Mouse (Mus musculus) G1E (cell line): ENCODE measurements around the gene Sytl5.

ENCODE experiments used
- CTCF ChIP-seq: IDR thresholded peaks from 2 replicates; pipeline ENCODE4 v1.5.1; 2012; ENCODE audit warnings: low read depth, low read length, inconsistent platforms, mixed read lengths
- GATA1 ChIP-seq: IDR thresholded peaks from 2 replicates; pipeline ENCODE4 v1.6.1; 2012; ENCODE audit warnings: borderline replicate concordance, low read length, inconsistent platforms, mixed read lengths
- POLR2AphosphoS5 ChIP-seq: IDR thresholded peaks from 2 replicates; pipeline ENCODE4 v1.6.1; 2012; ENCODE audit warnings: low read depth, low read length, inconsistent platforms; ENCODE audit not compliant: insufficient replicate concordance
- TAL1 ChIP-seq: conservative IDR thresholded peaks from 2 replicates; pipeline ENCODE4 v1.6.1; 2012; ENCODE audit warnings: low read depth, low read length, inconsistent platforms, mixed read lengths

GRCm38 (mm10) chrX:9933839-9934238, 48.4 kb downstream of the Sytl5 start:
- TF ChIP-seq CTCF, result no peak
- no peak for TF ChIP-seq TAL1
- no peak for TF ChIP-seq GATA1
- TF ChIP-seq POLR2AphosphoS5, result no peak
